Mouse (Mus musculus) A20 (cell line): Measurements from ENCODE around the gene Foxd3.
"Not testable (repeated sequence)": the region's sequence is repeated elsewhere in the genome, so short reads cannot be mapped to it uniquely, and the experiment has no call there.

Experiments
- DNase-seq: peaks from one replicate; pipeline ENCODE4 v3.0.0-alpha.2; 2011; ENCODE audit warnings: low read depth, low spot score

The Foxd3 gene

GRCm38 (mm10) chr4:99655937-99656604 is at the start of gene Foxd3:
Foxd3 (plus strand) TSS chr4:99656299.
- no peak for DNase-seq

GRCm38 (mm10) chr4:99612156-99612555 is 43.9 kb upstream of the Foxd3 start:
- DNase-seq, result no peak

GRCm38 (mm10) chr4:99612609-99613350 is 43.3 kb upstream of the Foxd3 start:
- no peak for DNase-seq

GRCm38 (mm10) chr4:99626047-99626844 is 29.9 kb upstream of the Foxd3 start:
- DNase-seq, result no peak

GRCm38 (mm10) chr4:99627057-99627456 is 29.0 kb upstream of the Foxd3 start:
- DNase-seq, result no peak

- no peak for DNase-seq
These were observed 20.1 kb upstream of the Foxd3 start for GRCm38 (mm10) chr4:99636038-99636437.

- no peak for DNase-seq
These were observed 19.4 kb upstream of the Foxd3 start for GRCm38 (mm10) chr4:99636711-99637110.

GRCm38 (mm10) chr4:99640619-99641018 is 15.5 kb upstream of the Foxd3 start:
- not testable (repeated sequence) for DNase-seq

GRCm38 (mm10) chr4:99641920-99642319 is 14.2 kb upstream of the Foxd3 start:
- no peak for DNase-seq

- DNase-seq, result no peak
These were observed 10.5 kb upstream of the Foxd3 start for GRCm38 (mm10) chr4:99645560-99645959.

GRCm38 (mm10) chr4:99650088-99650944 is 5.8 kb upstream of the Foxd3 start:
- DNase-seq, result no peak

- DNase-seq, result no peak
These were observed 5.0 kb upstream of the Foxd3 start for GRCm38 (mm10) chr4:99650945-99651690.

GRCm38 (mm10) chr4:99651823-99652450 is 4.2 kb upstream of the Foxd3 start:
- DNase-seq, result no peak

GRCm38 (mm10) chr4:99652576-99653210 is 3.4 kb upstream of the Foxd3 start:
- DNase-seq, result no peak

GRCm38 (mm10) chr4:99653216-99653607 is 2.9 kb upstream of the Foxd3 start:
- DNase-seq, result no peak

GRCm38 (mm10) chr4:99653608-99654221 is 2.4 kb upstream of the Foxd3 start:
- no peak for DNase-seq

GRCm38 (mm10) chr4:99654621-99655296 is 1.3 kb upstream of the Foxd3 start:
- no peak for DNase-seq

GRCm38 (mm10) chr4:99656605-99657429 is 718 bp downstream of the Foxd3 start:
- DNase-seq, result no peak
